Mouse (Mus musculus): ENCODE measurements at regions not wholly inside any gene's neighbourhood (a gene's known extent, or its start where the extent isn't known, plus 50 kb on each side); places are given as distances from the start of the nearest gene placed in this dataset.

GRCm38 (mm10) chr15:51565543-51565942, 2319.2 kb upstream of the Gm7489 start:
- no peak for DNase-seq (ENCODE audit: low spot score in 2 of 2)

GRCm38 (mm10) chr15:51570631-51571030, 2314.1 kb upstream of the Gm7489 start:
- DNase-seq (ENCODE audit: low spot score in 2 of 2), result no peak

- no peak for DNase-seq (ENCODE audit: low spot score in 2 of 2)
Observed at GRCm38 (mm10) chr15:51574538-51575105, 2310.1 kb upstream of the Gm7489 start.

GRCm38 (mm10) chr15:51583636-51584035, 2301.1 kb upstream of the Gm7489 start:
- no peak for DNase-seq (ENCODE audit: low spot score in 2 of 2)

GRCm38 (mm10) chr15:51586146-51586545, 2298.6 kb upstream of the Gm7489 start:
- no peak for DNase-seq (ENCODE audit: low spot score in 2 of 2)

GRCm38 (mm10) chr15:51591406-51592068, 2293.2 kb upstream of the Gm7489 start:
- DNase-seq (ENCODE audit: low spot score in 2 of 2), result no peak

- DNase-seq (ENCODE audit: low spot score in 2 of 2), result no peak
Observed at GRCm38 (mm10) chr15:51592069-51592435, 2292.7 kb upstream of the Gm7489 start.

- DNase-seq (ENCODE audit: low spot score in 2 of 2), result no peak
Observed at GRCm38 (mm10) chr15:51592511-51593498, 2291.9 kb upstream of the Gm7489 start.

- DNase-seq (ENCODE audit: low spot score in 2 of 2), result no peak
Observed at GRCm38 (mm10) chr15:51594060-51594459, 2290.6 kb upstream of the Gm7489 start.

GRCm38 (mm10) chr15:51595655-51596054, 2289.1 kb upstream of the Gm7489 start:
- no peak for DNase-seq (ENCODE audit: low spot score in 2 of 2)

- DNase-seq (ENCODE audit: low spot score in 2 of 2), result no peak
Observed at GRCm38 (mm10) chr15:51597841-51598240, 2286.9 kb upstream of the Gm7489 start.

- DNase-seq (ENCODE audit: low spot score in 2 of 2), result no peak
Observed at GRCm38 (mm10) chr15:51601128-51601855, 2283.4 kb upstream of the Gm7489 start.

- DNase-seq (ENCODE audit: low spot score in 2 of 2), result no peak
Observed at GRCm38 (mm10) chr15:51621455-51621854, 2263.3 kb upstream of the Gm7489 start.

GRCm38 (mm10) chr15:51627463-51627862, 2257.2 kb upstream of the Gm7489 start:
- DNase-seq (ENCODE audit: low spot score in 2 of 2), result no peak

GRCm38 (mm10) chr15:51628518-51628917, 2256.2 kb upstream of the Gm7489 start:
- no peak for DNase-seq (ENCODE audit: low spot score in 2 of 2)

- no peak for DNase-seq (ENCODE audit: low spot score in 2 of 2)
Observed at GRCm38 (mm10) chr15:51631881-51632280, 2252.8 kb upstream of the Gm7489 start.

- DNase-seq (ENCODE audit: low spot score in 2 of 2), result no peak
Observed at GRCm38 (mm10) chr15:51633068-51633467, 2251.6 kb upstream of the Gm7489 start.

- DNase-seq (ENCODE audit: low spot score in 2 of 2), result no peak
Observed at GRCm38 (mm10) chr15:51634726-51635125, 2250.0 kb upstream of the Gm7489 start.

- DNase-seq (ENCODE audit: low spot score in 2 of 2), result no peak
Observed at GRCm38 (mm10) chr15:51635129-51635920, 2249.4 kb upstream of the Gm7489 start.

- no peak for DNase-seq (ENCODE audit: low spot score in 2 of 2)
Observed at GRCm38 (mm10) chr15:51637570-51637969, 2247.1 kb upstream of the Gm7489 start.

GRCm38 (mm10) chr15:51643772-51644311, 2240.9 kb upstream of the Gm7489 start:
- DNase-seq (ENCODE audit: low spot score in 2 of 2), result no peak
